Mouse (Mus musculus) R1 (cell line): ENCODE measurements at regions not wholly inside any gene's neighbourhood (a gene's known extent, or its start where the extent isn't known, plus 50 kb on each side); places are given as distances from the start of the nearest gene placed in this dataset.
A peak's percentile ranks its signal among the peaks of the same experiment; 100 is the strongest.

ENCODE experiments used
- DNase-seq: peaks from one replicate; pipeline ENCODE4 v3.0.0-alpha.2; 2018; ENCODE audit warnings: low read depth, low spot score

GRCm38 (mm10) chr12:70588234-70588633 lies 135.3 kb downstream of the Tmx1 start:
- no peak for DNase-seq

DNA sequence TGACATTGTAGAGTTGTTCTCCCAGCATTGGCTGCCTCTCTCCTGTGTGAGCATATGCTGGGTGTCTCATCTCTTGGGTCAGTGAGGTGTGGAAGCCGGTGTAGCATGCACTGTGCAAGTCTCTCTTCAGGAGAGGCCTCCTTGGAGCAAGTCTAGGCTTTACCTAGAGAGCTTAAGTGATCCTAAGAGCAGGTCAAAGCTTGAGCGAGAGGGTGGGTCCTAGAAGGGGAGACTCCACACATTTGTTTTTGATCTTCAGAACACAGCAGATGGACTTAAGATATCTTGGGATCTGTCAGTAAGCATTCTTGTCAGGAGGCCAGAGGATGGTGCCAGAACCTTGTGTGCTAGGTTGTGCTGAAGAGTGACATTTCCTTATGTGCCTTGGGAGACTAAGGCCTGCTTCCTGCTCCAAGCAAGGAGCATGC lies 136.4 kb downstream of the Tmx1 start:
- DNase-seq = no peak

GRCm38 (mm10) chr12:70590456-70591050 lies 137.7 kb downstream of the Tmx1 start:
- no peak for DNase-seq

DNA sequence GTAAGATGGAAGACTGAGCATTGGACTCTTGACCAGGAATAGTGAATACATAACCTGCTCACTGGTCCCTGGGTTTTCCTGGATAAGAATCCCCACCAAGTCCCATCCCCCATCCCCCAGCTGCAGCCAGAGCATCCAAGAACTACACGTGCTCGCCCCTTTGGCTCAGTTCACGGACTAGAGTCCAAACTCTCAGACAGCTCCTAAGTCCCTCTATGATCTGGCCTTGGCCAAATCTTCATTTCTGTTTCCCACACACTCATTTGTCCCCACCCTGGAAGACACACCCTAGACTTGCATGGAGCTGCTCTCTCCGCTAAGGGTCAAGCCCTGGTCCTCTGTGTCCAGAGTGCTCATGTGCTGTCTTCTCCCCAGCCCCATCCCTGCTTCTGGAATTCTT lies 139.9 kb downstream of the Tmx1 start:
- DNase-seq = no peak

- no peak for DNase-seq
Measured at GRCm38 (mm10) chr12:70598211-70598701, 145.4 kb downstream of the Tmx1 start.

GRCm38 (mm10) chr12:70599731-70600130 lies 146.8 kb downstream of the Tmx1 start:
- DNase-seq = peak; percentile 62

DNA sequence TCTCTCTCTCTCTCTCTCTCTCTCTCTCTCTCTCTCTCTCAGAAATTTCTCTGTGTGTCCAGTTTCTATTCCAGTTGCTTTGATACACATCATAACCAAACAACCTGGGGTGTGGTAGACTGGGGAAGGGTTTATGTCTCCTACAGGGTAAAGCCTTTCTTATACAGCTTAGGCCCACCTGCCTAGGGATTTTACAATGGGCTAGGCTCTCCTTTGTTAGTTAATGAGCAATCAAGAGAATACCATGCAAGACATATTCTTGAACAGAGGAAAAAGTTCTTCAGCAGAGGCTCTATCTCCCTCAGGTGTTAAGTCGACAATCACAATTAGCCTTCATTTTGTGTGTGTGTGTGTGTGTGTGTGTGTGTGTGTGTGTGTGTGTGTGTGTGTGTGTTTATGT lies 151.0 kb downstream of the Tmx1 start:
- DNase-seq = peak; percentile 46

GRCm38 (mm10) chr12:70608672-70609071 lies 155.8 kb downstream of the Tmx1 start:
- DNase-seq = no peak

- DNase-seq = no peak
Measured at GRCm38 (mm10) chr12:70609116-70609871, 156.4 kb downstream of the Tmx1 start.

- DNase-seq = no peak
Measured at GRCm38 (mm10) chr12:70611891-70612290, 159.0 kb downstream of the Tmx1 start.

- no peak for DNase-seq
Measured at GRCm38 (mm10) chr12:70613244-70613643, 160.3 kb downstream of the Tmx1 start.

DNA sequence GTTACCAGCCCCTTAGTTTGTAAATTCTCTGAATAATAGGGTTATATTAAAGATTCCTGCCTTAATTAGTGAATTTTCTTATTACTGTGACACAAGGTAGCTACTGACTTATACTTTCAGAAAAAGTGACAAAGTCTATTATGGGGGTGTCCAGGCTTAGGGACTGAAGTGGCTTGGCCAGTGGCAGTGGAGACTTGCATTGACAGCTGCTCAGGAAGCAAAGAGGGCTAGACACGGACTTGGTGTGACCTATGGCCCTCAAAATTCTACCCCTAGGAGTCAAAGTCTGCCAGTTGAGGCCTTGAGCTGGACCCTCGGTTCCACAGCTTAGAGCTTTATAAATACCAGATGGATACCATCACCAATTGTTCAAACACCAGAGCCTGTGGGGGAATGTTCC lies 161.2 kb downstream of the Tmx1 start:
- no peak for DNase-seq

GRCm38 (mm10) chr12:70614686-70615085 lies 161.8 kb downstream of the Tmx1 start:
- no peak for DNase-seq

DNA sequence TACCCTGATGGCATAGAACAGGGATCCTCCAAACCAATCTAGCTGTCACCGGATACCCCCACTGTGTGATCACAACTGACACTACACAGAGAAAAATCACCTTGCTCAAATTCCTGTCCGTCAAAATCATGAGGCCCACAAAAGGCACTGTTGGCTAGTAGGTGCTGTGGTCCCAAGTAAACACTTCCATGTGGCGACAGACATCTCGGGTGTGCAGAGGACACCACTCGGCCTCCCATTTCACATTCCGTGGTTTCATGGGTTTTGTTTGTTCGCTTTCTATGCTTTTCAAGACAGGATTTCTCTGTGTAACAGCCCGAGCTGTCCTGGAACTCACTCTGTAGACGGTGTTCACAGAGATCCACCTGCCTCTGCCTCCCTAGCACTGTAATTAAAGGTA lies 162.2 kb downstream of the Tmx1 start:
- DNase-seq = no peak

DNA sequence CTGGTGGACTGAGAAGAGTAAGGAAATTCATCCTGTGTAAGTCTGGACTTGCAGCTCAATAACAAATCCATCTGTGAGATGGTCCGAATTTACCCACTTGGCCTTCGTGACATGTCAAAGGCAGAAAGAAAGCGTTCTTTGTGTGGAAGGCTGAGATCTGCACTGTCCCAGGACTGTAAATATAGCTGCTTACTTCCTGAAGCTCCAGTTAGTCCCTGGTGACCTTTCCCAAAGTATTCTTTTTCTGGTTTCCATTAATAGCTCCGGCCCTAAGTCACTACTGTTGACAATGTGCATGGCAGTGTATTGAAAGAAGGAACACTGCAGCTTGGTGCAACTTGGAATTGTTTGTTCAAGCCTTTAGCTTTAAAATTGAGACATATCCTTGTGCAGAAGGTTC lies 163.2 kb downstream of the Tmx1 start:
- no peak for DNase-seq

- no peak for DNase-seq
Measured at GRCm38 (mm10) chr12:70616487-70616886, 163.6 kb downstream of the Tmx1 start.

DNA sequence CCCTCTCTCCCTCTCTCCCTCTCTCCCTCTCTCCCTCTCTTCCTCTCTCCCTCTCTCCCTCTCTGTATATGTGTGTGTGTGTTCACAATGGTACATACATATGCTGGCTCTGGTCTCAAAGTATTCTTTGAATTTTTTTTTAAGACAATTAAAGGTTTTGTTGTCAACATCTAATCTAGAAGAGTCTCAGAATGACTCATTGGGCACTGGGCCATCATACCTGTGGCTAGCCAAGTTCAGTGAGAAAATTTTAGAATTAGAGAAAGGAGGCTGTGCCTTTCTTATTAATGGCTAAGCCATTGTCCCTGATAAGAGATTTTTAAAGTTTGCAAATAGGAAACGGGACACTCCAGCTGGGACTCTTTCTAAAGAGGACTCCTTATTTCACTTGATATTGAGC lies 164.1 kb downstream of the Tmx1 start:
- DNase-seq = no peak

GRCm38 (mm10) chr12:70617979-70618378 lies 165.1 kb downstream of the Tmx1 start:
- no peak for DNase-seq

GRCm38 (mm10) chr12:70619436-70619835 lies 166.5 kb downstream of the Tmx1 start:
- no peak for DNase-seq

DNA sequence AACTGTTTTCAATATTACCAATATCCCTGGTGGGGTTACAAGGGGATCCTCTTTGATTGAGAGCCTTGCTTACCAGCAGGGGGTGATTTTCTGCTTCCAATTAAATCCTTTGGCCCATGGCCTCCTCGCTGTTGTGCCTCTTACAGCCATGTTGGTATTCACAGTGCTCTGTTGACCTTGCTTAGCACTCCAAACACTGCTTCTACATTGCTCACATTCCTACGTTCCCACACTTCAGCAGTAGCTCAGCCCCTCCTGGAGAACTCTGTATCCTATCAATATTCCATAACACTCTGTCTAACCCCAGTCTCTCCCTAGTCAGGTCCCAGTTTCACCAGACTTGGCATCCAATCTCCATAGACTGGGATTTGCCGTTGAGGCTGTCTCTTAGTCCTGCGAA lies 169.1 kb downstream of the Tmx1 start:
- no peak for DNase-seq

GRCm38 (mm10) chr12:70624298-70624980 lies 171.5 kb downstream of the Tmx1 start:
- no peak for DNase-seq

GRCm38 (mm10) chr12:70627638-70628037 lies 174.7 kb downstream of the Tmx1 start:
- DNase-seq = peak; percentile 67
